Mouse (Mus musculus): ENCODE measurements around the gene Armh3. TPM values are rescaled to one million over a fixed set of nuclear protein-coding genes. Genes with fewer than 3 reads are reported as not detected.
"Not testable (repeated sequence)": the region's sequence is repeated elsewhere in the genome, so short reads cannot be mapped to it uniquely, and the experiment has no call there.

Gene Armh3
- polyA plus RNA-seq, 1 experiment: 12.3 TPM

GRCm38 (mm10) chr19:45821832-45822231, 176.5 kb downstream of the Armh3 start:
- no peak for DNase-seq (ENCODE audit: low read depth)

GRCm38 (mm10) chr19:45817816-45818490, 180.3 kb downstream of the Armh3 start:
- no peak for DNase-seq (ENCODE audit: low read depth)

- DNase-seq (ENCODE audit: low read depth): no peak
Observed at GRCm38 (mm10) chr19:45816727-45817126, 181.6 kb downstream of the Armh3 start.

- DNase-seq (ENCODE audit: low read depth): no peak
Observed at GRCm38 (mm10) chr19:45815831-45816405, 182.4 kb downstream of the Armh3 start, which contains the start of gene Kcnip2. Gene Kcnip2 (minus strand): TSS chr19:45816061.

GRCm38 (mm10) chr19:45815170-45815569, 183.1 kb downstream of the Armh3 start:
- no peak for DNase-seq (ENCODE audit: low read depth)

GRCm38 (mm10) chr19:45813801-45814200, 184.5 kb downstream of the Armh3 start:
- no peak for DNase-seq (ENCODE audit: low read depth)

- no peak for DNase-seq (ENCODE audit: low read depth)
Observed at GRCm38 (mm10) chr19:45813263-45813662, 185.0 kb downstream of the Armh3 start.

GRCm38 (mm10) chr19:45812673-45813252, 185.5 kb downstream of the Armh3 start:
- no peak for DNase-seq (ENCODE audit: low read depth)

- no peak for DNase-seq (ENCODE audit: low read depth)
Observed at GRCm38 (mm10) chr19:45812115-45812514, 186.2 kb downstream of the Armh3 start.

GRCm38 (mm10) chr19:45811028-45811674, 187.1 kb downstream of the Armh3 start:
- no peak for DNase-seq (ENCODE audit: low read depth)

- no peak for DNase-seq (ENCODE audit: low read depth)
Observed at GRCm38 (mm10) chr19:45807732-45808131, 190.6 kb downstream of the Armh3 start.

- DNase-seq (ENCODE audit: low read depth): not testable (repeated sequence)
Observed at GRCm38 (mm10) chr19:45805817-45806216, 192.5 kb downstream of the Armh3 start.

GRCm38 (mm10) chr19:45804593-45805368, 193.5 kb downstream of the Armh3 start:
- no peak for DNase-seq (ENCODE audit: low read depth)

- DNase-seq (ENCODE audit: low read depth): no peak
Observed at GRCm38 (mm10) chr19:45803408-45803807, 194.9 kb downstream of the Armh3 start.

- DNase-seq (ENCODE audit: low read depth): no peak
Observed at GRCm38 (mm10) chr19:45802702-45803101, 195.6 kb downstream of the Armh3 start.

- no peak for DNase-seq (ENCODE audit: low read depth)
Observed at GRCm38 (mm10) chr19:45796879-45797278, 201.4 kb downstream of the Armh3 start.

GRCm38 (mm10) chr19:45796061-45796556, 202.2 kb downstream of the Armh3 start:
- no peak for DNase-seq (ENCODE audit: low read depth)

- DNase-seq (ENCODE audit: low read depth): no peak
Observed at GRCm38 (mm10) chr19:45795406-45795944, 202.8 kb downstream of the Armh3 start.

GRCm38 (mm10) chr19:45794718-45795117, 203.6 kb downstream of the Armh3 start:
- no peak for DNase-seq (ENCODE audit: low read depth)

GRCm38 (mm10) chr19:45792404-45792803, 205.9 kb downstream of the Armh3 start:
- no peak for DNase-seq (ENCODE audit: low read depth)

Measured in gonadal fat pad, adult 2 months (tissue).